Mouse (Mus musculus): ENCODE measurements at regions not wholly inside any gene's neighbourhood (a gene's known extent, or its start where the extent isn't known, plus 50 kb on each side); places are given as distances from the start of the nearest gene placed in this dataset.

DNA sequence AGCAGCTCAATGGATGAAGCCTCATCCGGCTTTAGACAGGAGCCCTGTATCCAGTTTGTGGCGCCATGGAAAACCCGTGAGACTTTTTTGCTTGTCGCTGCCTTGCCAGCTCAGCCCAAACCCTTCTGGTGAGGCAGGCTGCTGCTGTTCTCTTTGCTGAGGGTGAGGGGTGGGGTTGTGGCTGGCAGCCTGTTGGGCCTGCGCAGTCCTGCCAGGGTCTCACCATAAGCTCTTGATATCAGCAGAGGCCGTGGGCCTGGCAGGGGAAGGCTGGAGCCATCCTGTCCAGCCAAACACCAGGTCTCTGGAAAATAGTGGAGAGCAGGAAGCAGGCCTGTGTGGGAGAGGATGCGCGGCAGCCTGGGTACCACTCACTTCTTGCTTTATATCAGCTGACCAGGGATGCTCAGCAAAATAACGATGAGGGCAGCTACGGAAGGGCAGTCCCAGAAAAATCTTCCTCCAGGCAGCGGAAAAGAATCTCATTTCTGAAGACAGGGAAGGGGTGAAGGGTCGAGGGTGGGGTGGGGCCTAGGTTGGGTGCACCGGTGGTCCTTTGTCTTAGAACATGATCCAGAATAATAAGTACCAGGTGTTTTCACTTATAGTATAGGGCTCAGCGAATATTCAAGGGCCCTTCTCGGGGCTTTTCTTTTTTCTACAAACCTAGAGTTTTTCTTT lies 73.4 kb upstream of the Medag start:
- Histone ChIP-seq H3K9me3 (no peaks in the 10 kb centered on the region), H3K9ac (no peak overlapping the region), H3K4me1 (peaks cover 32% of the 10 kb centered on the region), H3K27ac (peak overlapping the region; percentile 71), H3K36me3 (no peaks in the 10 kb centered on the region), H3K27me3 (no peaks in the 10 kb centered on the region), H3K4me3 (no peak overlapping the region), H3K4me2 (peak overlapping the region; percentile 20; the same call in 1 of the 2 replicates)
- no peak for ATAC-seq (ENCODE audit: insufficient number of reproducible peaks, low FRiP score, low TSS enrichment, low read depth)
- WGBS, result 36% methylated on average over 15 of the region's 15 CpGs

DNA sequence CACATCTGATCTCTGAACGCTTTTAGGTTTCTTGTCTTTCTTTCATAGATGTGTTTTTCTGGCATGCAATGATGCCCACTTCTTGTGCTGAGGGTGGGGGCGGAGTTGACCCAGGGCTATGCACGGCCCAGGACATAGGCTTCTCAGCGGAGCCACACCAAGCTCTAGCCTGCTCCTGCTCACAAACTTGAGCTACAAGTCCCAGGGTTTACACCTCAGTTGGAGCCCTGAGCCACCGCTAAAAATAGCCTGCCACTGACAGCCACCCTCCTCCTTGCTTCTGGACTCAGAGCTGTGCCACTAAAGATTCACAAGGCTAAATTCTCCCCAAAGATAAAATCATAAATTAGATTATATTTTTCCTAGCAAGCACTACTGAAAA lies 72.9 kb upstream of the Medag start:
- WGBS, result 33% methylated on average over 5 of the region's 5 CpGs
- H3K36me3 ChIP-seq, result no peaks in the 10 kb centered on the region
- no peak overlapping the region for H3K4me2 ChIP-seq
- H3K9me3 ChIP-seq, result no peaks in the 10 kb centered on the region
- H3K27ac ChIP-seq, result peak overlapping the region; percentile 71; the same call in 1 of the 2 replicates
- no peaks in the 10 kb centered on the region for H3K27me3 ChIP-seq
- H3K4me3 ChIP-seq, result no peak overlapping the region
- H3K9ac ChIP-seq, result no peak overlapping the region
- H3K4me1 ChIP-seq, result peaks cover 32% of the 10 kb centered on the region
- no peak for ATAC-seq (ENCODE audit: insufficient number of reproducible peaks, low FRiP score, low TSS enrichment, low read depth)

DNA sequence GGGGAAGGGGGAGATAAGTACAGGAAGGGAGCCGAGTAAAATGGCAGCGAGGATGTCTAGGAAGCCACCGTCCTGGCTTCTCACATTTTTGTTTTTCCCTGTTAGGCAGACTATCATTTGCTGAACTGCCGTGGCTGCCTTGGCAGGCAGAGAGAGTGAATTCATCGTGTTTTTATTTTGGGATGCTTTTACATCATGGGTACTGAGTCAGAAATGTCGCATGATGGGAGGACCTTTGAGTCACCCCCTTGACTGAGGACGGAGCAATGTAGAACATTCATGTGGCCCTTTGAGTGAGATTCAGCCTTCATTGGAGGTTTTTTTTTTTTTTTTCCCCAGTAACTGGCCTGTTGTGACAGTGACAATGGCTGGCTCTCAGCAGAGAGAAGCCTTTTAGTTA lies 71.2 kb upstream of the Medag start:
- H3K9me3 ChIP-seq, result no peaks in the 10 kb centered on the region
- H3K4me3 ChIP-seq, result no peak overlapping the region
- no peak overlapping the region for H3K4me2 ChIP-seq
- 78% methylated on average over 7 of the region's 7 CpGs for WGBS
- no peak overlapping the region for H3K9ac ChIP-seq
- H3K27ac ChIP-seq, result no peak overlapping the region
- no peaks in the 10 kb centered on the region for H3K27me3 ChIP-seq
- ATAC-seq (ENCODE audit: insufficient number of reproducible peaks, low FRiP score, low TSS enrichment, low read depth), result no peak
- no peaks in the 10 kb centered on the region for H3K36me3 ChIP-seq
- H3K4me1 ChIP-seq, result peaks cover 24% of the 10 kb centered on the region

DNA sequence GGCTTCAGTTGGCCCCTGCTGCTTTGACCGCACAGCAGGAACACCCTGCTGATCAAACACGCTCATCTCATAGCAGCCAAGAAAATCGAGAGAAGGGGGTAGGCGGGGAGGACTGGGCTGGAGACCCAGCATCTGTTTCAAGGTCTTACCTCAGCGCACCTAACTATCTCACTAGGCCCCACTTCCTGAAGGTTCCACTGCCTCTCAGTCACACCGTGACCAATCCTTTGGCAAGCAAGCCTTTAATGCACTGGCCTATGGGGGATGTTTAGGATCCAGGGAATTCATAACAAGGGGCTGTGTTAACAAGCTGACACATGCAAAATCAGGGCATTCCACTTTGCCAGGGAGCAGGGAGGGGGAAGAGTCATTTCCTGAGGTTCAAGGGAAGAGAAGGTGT lies 70.1 kb upstream of the Medag start:
- ATAC-seq (ENCODE audit: insufficient number of reproducible peaks, low FRiP score, low TSS enrichment, low read depth), result peak; percentile 15; the same call in 1 of the 2 replicates

DNA sequence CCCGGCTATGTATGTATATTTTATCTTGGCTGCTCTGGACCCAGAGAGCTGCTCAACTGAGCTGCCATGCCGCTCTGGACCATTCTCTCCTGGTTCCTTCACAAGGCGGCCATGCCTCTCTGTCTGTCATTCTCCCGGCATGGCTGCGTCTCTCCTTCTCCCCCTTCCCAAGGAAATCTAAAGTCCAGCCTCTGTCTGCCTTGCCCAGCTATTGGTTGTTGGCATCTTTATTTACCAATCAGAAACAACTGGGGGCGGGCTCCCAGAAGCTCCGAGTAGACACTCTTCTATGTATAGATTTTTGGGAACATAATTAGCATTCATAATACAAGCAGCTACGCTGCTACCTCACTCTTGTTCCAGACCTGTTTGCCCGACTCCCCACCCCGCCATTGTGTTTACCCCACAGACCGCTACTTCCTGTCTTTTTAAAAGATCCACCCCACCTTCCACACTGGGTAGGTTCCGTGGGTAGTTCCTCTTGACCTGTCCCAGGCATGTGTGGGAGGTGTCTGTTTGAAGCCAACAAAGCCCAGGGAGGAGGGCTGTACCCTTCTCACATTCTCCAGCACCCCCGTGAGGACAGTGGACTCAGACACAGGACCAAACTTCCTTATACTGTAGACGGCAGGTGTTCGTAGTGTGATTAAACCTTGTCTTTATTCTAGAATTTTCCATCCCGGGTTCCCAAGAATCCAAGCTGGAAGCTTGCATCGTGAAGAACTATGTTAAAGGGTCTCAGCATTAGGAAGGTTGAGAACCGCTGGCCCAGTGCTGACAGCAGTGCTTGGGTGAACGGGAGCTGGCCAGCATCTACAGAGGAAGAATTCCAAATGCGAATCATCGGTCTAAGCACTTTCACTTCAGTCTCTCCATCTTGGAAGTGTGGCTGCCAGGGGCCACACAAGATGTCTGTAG lies 67.7 kb upstream of the Medag start:
- no peak for ATAC-seq (ENCODE audit: insufficient number of reproducible peaks, low FRiP score, low TSS enrichment, low read depth)
- no peak overlapping the region for H3K27ac ChIP-seq
- no peak overlapping the region for H3K9ac ChIP-seq
- H3K4me3 ChIP-seq, result no peak overlapping the region
- no peak overlapping the region for H3K4me2 ChIP-seq
- H3K27me3 ChIP-seq, result no peaks in the 10 kb centered on the region
- no peaks in the 10 kb centered on the region for H3K9me3 ChIP-seq
- peaks cover 6% of the 10 kb centered on the region for H3K4me1 ChIP-seq
- 87% methylated on average over 21 of the region's 21 CpGs for WGBS
- H3K36me3 ChIP-seq, result no peaks in the 10 kb centered on the region

More for the DNA sequence above, 70.1 kb upstream of the Medag start:
- H3K9ac ChIP-seq, result no peak overlapping the region
- H3K9me3 ChIP-seq, result no peaks in the 10 kb centered on the region
- no peak overlapping the region for H3K4me3 ChIP-seq
- H3K36me3 ChIP-seq, result no peaks in the 10 kb centered on the region
- no peak overlapping the region for H3K4me2 ChIP-seq
- H3K4me1 ChIP-seq, result peaks cover 16% of the 10 kb centered on the region
- 46% methylated on average over 6 of the region's 6 CpGs for WGBS
- no peak overlapping the region for H3K27ac ChIP-seq
- H3K27me3 ChIP-seq, result no peaks in the 10 kb centered on the region

DNA sequence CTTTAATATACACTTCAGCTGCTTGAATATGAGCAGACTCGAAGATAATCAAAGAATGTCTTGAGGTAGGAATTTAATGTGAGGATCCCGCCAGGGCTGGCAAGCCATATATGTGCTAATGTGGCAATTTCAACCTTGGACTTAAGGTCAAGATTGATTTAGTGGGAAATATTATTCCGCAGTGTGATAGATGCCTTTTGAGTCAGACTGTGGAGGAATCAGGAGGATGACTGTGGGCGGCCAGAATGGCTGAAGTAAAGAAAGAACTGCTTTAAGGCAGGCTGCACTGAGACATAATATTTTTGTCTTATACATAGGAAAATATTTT lies 67.1 kb upstream of the Medag start:
- Histone ChIP-seq H3K9me3 (no peaks in the 10 kb centered on the region), H3K4me2 (no peak overlapping the region), H3K4me1 (peaks cover 6% of the 10 kb centered on the region), H3K4me3 (no peak overlapping the region), H3K9ac (no peak overlapping the region), H3K27me3 (no peaks in the 10 kb centered on the region), H3K27ac (no peak overlapping the region), H3K36me3 (no peaks in the 10 kb centered on the region)
- no peak for ATAC-seq (ENCODE audit: insufficient number of reproducible peaks, low FRiP score, low TSS enrichment, low read depth)
- WGBS, result 80% methylated on average over 4 of the region's 4 CpGs

DNA sequence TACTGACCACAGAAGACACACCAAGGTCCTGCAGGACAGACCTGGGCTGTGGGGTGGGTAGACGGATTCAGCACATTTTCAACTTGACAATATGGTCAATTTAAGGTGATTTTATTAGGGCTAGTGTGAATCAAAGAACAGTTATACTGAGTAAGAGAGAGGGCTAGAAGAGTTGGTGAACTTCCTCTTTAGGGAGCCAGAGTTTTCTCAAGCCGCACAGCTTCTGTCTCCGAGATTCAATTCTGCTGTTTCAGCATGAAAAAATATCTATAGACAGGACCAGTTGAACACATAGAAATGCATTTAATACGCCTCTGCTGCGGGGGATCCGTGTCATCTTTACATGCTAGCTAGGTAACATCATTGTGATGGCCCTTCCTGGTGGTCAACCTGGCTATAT lies 66.4 kb upstream of the Medag start:
- 82% methylated on average over 6 of the region's 6 CpGs for WGBS
- H3K9ac ChIP-seq, result no peak overlapping the region
- peaks cover 6% of the 10 kb centered on the region for H3K4me1 ChIP-seq
- H3K36me3 ChIP-seq, result no peaks in the 10 kb centered on the region
- no peak overlapping the region for H3K4me3 ChIP-seq
- no peaks in the 10 kb centered on the region for H3K27me3 ChIP-seq
- H3K4me2 ChIP-seq, result no peak overlapping the region
- H3K27ac ChIP-seq, result no peak overlapping the region
- no peak for ATAC-seq (ENCODE audit: insufficient number of reproducible peaks, low FRiP score, low TSS enrichment, low read depth)
- no peaks in the 10 kb centered on the region for H3K9me3 ChIP-seq

DNA sequence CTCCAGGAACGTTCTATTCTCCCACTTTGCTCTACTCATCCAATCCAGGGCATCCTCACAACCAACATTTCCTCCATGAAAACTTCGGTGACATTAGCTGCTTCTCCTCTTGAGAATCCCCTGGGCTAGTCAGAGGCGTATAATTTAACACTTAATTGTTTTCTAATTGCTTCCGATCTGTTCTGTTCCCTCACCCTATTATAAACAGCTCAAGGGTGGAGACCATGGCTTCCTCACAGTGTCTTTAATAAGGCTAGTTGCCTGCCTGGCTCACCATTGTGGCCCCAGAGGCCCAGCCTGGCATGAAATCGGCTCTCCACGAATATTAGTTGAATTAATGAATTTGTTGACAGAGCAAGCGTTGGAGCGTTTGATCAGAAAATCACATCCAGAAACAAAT lies 61.9 kb upstream of the Medag start:
- Histone ChIP-seq H3K27ac (no peak overlapping the region), H3K27me3 (no peaks in the 10 kb centered on the region), H3K4me1 (peaks cover 13% of the 10 kb centered on the region), H3K9me3 (no peaks in the 10 kb centered on the region), H3K9ac (no peak overlapping the region), H3K4me3 (no peak overlapping the region), H3K4me2 (no peak overlapping the region), H3K36me3 (no peaks in the 10 kb centered on the region)
- 57% methylated on average over 8 of the region's 8 CpGs for WGBS
- ATAC-seq (ENCODE audit: insufficient number of reproducible peaks, low FRiP score, low TSS enrichment, low read depth), result no peak

DNA sequence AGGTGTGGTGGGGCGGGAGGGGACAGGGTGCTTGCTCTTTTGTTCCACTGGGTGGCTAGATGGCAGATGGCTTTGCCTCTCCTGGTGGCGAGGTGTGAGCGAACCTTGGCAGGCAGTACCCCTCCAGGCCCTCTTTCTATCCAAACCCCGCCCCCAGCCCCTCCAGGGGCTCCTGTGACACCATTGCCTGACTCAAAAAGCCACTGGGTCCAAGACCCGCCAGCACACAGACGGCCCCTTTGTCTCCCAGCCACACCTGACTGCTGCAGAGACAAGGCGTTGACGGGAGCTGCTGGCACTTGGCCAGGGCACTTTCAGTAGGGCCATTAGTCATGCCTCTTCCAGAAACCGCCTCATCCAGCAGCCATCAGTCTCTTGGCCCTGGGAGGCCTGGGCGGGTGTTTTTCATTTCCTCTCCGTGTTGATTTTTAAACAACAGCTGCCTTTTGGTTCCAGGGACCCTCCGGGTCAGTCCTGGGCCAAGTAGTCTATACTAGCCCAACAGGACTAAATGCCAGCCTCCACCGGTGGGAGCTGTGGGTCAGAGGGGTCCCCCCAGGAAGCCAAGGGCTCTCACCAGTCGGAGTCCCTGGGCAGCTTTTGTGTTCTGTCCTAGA lies 58.4 kb upstream of the Medag start:
- H3K9ac ChIP-seq, result no peak overlapping the region
- no peaks in the 10 kb centered on the region for H3K9me3 ChIP-seq
- no peaks in the 10 kb centered on the region for H3K27me3 ChIP-seq
- no peaks in the 10 kb centered on the region for H3K36me3 ChIP-seq
- peak overlapping the region; percentile 17; the same call in 1 of the 2 replicates for H3K4me2 ChIP-seq
- peak; percentile 69; the same call in 1 of the 2 replicates for ATAC-seq (ENCODE audit: insufficient number of reproducible peaks, low FRiP score, low TSS enrichment, low read depth)
- H3K4me1 ChIP-seq, result peaks cover 13% of the 10 kb centered on the region
- WGBS, result 11% methylated on average over 14 of the region's 14 CpGs
- H3K4me3 ChIP-seq, result no peak overlapping the region
- peak overlapping the region; percentile 69 for H3K27ac ChIP-seq

DNA sequence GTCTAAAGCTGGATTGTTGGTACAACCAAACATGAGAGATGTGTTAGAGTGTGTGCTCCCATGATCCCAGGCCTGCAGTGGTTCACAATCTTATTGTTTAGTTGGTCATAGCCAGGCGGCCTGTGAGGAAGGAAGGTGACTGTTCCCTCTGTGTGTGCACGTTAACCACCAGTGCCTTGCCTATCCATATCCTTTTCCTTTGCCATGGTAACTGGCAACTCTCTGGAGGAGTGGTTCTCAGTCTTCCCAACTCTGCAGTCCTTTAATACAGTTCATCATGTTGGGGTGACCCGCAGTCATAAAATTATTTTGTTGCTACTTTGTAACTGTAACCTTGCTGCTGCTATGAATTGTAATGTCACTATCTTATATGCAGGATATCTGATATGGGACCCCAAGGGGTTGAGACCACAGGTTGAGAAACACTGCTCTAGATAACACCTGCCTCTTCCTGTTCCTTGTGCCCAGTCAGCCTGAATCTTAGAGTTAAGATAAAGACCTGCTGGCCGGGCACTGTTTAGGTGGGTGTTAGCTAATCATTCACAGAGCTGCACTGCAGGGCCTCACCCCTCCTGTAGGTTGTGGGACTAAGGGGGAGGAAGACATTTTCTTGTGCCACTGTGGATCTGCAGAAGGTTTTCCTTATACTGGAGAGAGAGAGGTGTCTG lies 57.0 kb upstream of the Medag start:
- Histone ChIP-seq H3K4me2 (no peak overlapping the region), H3K4me1 (peaks cover 13% of the 10 kb centered on the region), H3K27ac (no peak overlapping the region), H3K4me3 (no peak overlapping the region), H3K36me3 (no peaks in the 10 kb centered on the region), H3K9me3 (no peaks in the 10 kb centered on the region), H3K9ac (no peak overlapping the region), H3K27me3 (no peaks in the 10 kb centered on the region)
- ATAC-seq (ENCODE audit: insufficient number of reproducible peaks, low FRiP score, low TSS enrichment, low read depth), result no peak
- WGBS, result 81% methylated on average over 4 of the region's 4 CpGs

DNA sequence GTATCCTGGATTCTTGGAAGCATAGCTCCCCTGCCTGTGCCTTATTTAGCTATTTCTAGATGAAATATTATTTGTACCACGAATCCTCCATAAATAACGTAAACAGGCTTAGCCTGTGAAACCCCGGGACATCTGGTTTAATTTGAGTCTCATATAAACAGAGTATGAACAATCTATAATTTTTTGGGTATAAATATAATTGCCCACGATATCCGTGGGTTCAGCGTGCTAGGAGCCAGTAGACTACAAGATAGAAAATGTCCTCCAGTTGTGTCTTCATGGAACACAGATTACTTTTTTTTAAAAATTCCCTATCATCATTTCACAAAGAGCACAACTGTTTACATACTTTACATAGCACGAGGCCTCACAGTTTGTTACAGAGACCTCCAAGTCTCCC lies 56.4 kb upstream of the Medag start:
- H3K36me3 ChIP-seq, result no peaks in the 10 kb centered on the region
- ATAC-seq (ENCODE audit: insufficient number of reproducible peaks, low FRiP score, low TSS enrichment, low read depth), result no peak
- H3K4me1 ChIP-seq, result peaks cover 13% of the 10 kb centered on the region
- no peaks in the 10 kb centered on the region for H3K27me3 ChIP-seq
- H3K9me3 ChIP-seq, result no peaks in the 10 kb centered on the region
- no peak overlapping the region for H3K4me2 ChIP-seq
- H3K27ac ChIP-seq, result no peak overlapping the region
- H3K4me3 ChIP-seq, result no peak overlapping the region
- H3K9ac ChIP-seq, result no peak overlapping the region
- 64% methylated on average over 7 of the region's 7 CpGs for WGBS

DNA sequence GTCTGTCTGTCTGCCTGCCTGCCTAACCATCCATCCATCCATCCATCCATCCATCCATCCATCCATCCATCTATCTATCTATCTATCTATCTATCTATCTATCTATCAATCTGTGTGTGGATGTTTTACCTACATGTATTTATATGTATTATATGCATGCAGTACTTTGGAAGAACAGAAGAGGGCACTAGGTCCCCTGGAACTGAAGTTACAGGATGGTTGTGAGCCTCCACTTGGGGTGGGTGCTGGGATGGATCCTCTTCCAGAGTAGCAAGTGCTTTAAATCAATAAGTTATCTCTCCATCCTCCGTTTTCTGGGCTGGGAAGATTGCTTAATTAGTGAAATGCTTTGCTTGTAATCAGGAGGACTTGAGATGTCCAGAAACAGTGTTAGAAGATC lies 54.6 kb upstream of the Medag start:
- no peaks in the 10 kb centered on the region for H3K27me3 ChIP-seq
- 92% methylated on average over 1 of the region's 1 CpGs for WGBS
- H3K4me1 ChIP-seq, result peaks cover 13% of the 10 kb centered on the region
- no peak overlapping the region for H3K27ac ChIP-seq
- no peak overlapping the region for H3K4me2 ChIP-seq
- H3K9ac ChIP-seq, result no peak overlapping the region
- no peaks in the 10 kb centered on the region for H3K36me3 ChIP-seq
- H3K9me3 ChIP-seq, result no peaks in the 10 kb centered on the region
- ATAC-seq (ENCODE audit: insufficient number of reproducible peaks, low FRiP score, low TSS enrichment, low read depth), result no peak
- no peak overlapping the region for H3K4me3 ChIP-seq
